21 mouse cellular contexts compared by ENCODE assay signal in genomic region chr13:75775961-75776360, GRCm38 (mm10).
DNase-seq lines count a peak whose midpoint lies in the region; ATAC-seq and TF ChIP-seq lines count a peak whose summit lies in the region.
"Had no signal": no experiment of that assay in that cellular context is flagged by ENCODE, and none has a peak within 500 bp of the region (broad histone marks: within the 10 kb centered on the region; RNA-seq: fewer than 3 reads in every experiment).

No protein-coding gene starts in this region.

- no peaks in the 10 kb centered on the region for H3K9me3 ChIP-seq in embryonic facial prominence, embryonic 14.5 days (ENCODE audit: control insufficient read depth, low read length)
- no peaks in the 10 kb centered on the region for H3K9me3 ChIP-seq in embryonic facial prominence, embryonic 10.5 days
- H3K9me3 ChIP-seq in hindbrain, embryonic 11.5 days (ENCODE audit: control insufficient read depth, low read length), result no peaks in the 10 kb centered on the region
- H3K9me3 ChIP-seq in hindbrain, embryonic 10.5 days, result no peaks in the 10 kb centered on the region
- H3K9me3 ChIP-seq in midbrain, embryonic 12.5 days, result no peaks in the 10 kb centered on the region
- H3K9me3 ChIP-seq in midbrain, postnatal 0 days (ENCODE audit: low read length), result no peaks in the 10 kb centered on the region
- H3K9me3 ChIP-seq: embryonic facial prominence, embryonic 12.5 days; forebrain, embryonic 13.5 days; forebrain, embryonic 15.5 days had no signal

- no peak overlapping the region for H3K9ac ChIP-seq in embryonic facial prominence, embryonic 14.5 days (ENCODE audit: low read depth, low read length)
- H3K9ac ChIP-seq in hindbrain, embryonic 11.5 days (ENCODE audit: low read depth, low read length), result no peak overlapping the region
- no peak overlapping the region for H3K9ac ChIP-seq in midbrain, embryonic 12.5 days (replicated peaks)
- no peak overlapping the region for H3K9ac ChIP-seq in midbrain, postnatal 0 days (replicated peaks; ENCODE audit: low read length, poor library complexity, severe bottlenecking)
- H3K9ac ChIP-seq: embryonic facial prominence, embryonic 12.5 days; forebrain, embryonic 13.5 days; forebrain, embryonic 15.5 days; forebrain, postnatal 0 days had no signal

- ATAC-seq in embryonic facial prominence, embryonic 14.5 days (ENCODE audit: low read depth), result peak; percentile 89
- peak; percentile 63; the same call in 1 of the 2 replicates for ATAC-seq in hindbrain, embryonic 11.5 days (ENCODE audit: low FRiP score)
- ATAC-seq in midbrain, embryonic 12.5 days (ENCODE audit: low FRiP score, low read depth), result peak; percentile 54; the same call in 1 of the 2 replicates
- no peak for ATAC-seq in midbrain, postnatal 0 days (ENCODE audit: low FRiP score)
- ATAC-seq: forebrain, embryonic 13.5 days; forebrain, embryonic 15.5 days; forebrain, postnatal 0 days had no signal

- no peaks in the 10 kb centered on the region for H3K27me3 ChIP-seq in embryonic facial prominence, embryonic 14.5 days (replicated peaks; ENCODE audit: control insufficient read depth, insufficient read depth, low read length)
- H3K27me3 ChIP-seq in embryonic facial prominence, embryonic 10.5 days (replicated peaks; ENCODE audit: low read depth, poor library complexity, severe bottlenecking), result no peaks in the 10 kb centered on the region
- H3K27me3 ChIP-seq in hindbrain, embryonic 11.5 days (ENCODE audit: control insufficient read depth, insufficient read depth, low read length), result no peaks in the 10 kb centered on the region
- H3K27me3 ChIP-seq in hindbrain, embryonic 10.5 days (ENCODE audit: insufficient read depth, poor library complexity, severe bottlenecking), result no peaks in the 10 kb centered on the region
- no peaks in the 10 kb centered on the region for H3K27me3 ChIP-seq in midbrain, embryonic 12.5 days
- H3K27me3 ChIP-seq in midbrain, postnatal 0 days (ENCODE audit: insufficient read depth, low read length), result no peaks in the 10 kb centered on the region
- H3K27me3 ChIP-seq: embryonic facial prominence, embryonic 12.5 days; forebrain, embryonic 13.5 days; forebrain, embryonic 15.5 days had no signal

- no peaks in the 10 kb centered on the region for H3K36me3 ChIP-seq in embryonic facial prominence, embryonic 14.5 days (ENCODE audit: control insufficient read depth, insufficient read depth, low read length)
- H3K36me3 ChIP-seq in embryonic facial prominence, embryonic 10.5 days (replicated peaks), result no peaks in the 10 kb centered on the region
- H3K36me3 ChIP-seq in hindbrain, embryonic 11.5 days (ENCODE audit: control insufficient read depth, insufficient read depth, low read length), result no peaks in the 10 kb centered on the region
- H3K36me3 ChIP-seq in hindbrain, embryonic 10.5 days, result 0 out of 2 replicates have a peak, but pooled peaks cover 6% of the 10 kb centered on the region
- H3K36me3 ChIP-seq in midbrain, embryonic 12.5 days, result no peaks in the 10 kb centered on the region
- H3K36me3 ChIP-seq in midbrain, postnatal 0 days (ENCODE audit: insufficient read depth, low read length), result no peaks in the 10 kb centered on the region
- H3K36me3 ChIP-seq: embryonic facial prominence, embryonic 12.5 days; forebrain, embryonic 15.5 days had no signal

- H3K4me1 ChIP-seq in embryonic facial prominence, embryonic 14.5 days (ENCODE audit: control insufficient read depth, insufficient read depth, low read length), result no peaks in the 10 kb centered on the region
- no peaks in the 10 kb centered on the region for H3K4me1 ChIP-seq in embryonic facial prominence, embryonic 10.5 days
- H3K4me1 ChIP-seq in hindbrain, embryonic 11.5 days (replicated peaks; ENCODE audit: control insufficient read depth, insufficient read depth, low read length), result no peaks in the 10 kb centered on the region
- no peaks in the 10 kb centered on the region; the same call in 1 of the 2 replicates for H3K4me1 ChIP-seq in hindbrain, embryonic 10.5 days (replicated peaks)
- no peaks in the 10 kb centered on the region for H3K4me1 ChIP-seq in midbrain, embryonic 12.5 days
- H3K4me1 ChIP-seq in midbrain, postnatal 0 days (ENCODE audit: insufficient read depth, low read length), result no peaks in the 10 kb centered on the region
- H3K4me1 ChIP-seq: embryonic facial prominence, embryonic 12.5 days; forebrain, embryonic 13.5 days; forebrain, embryonic 15.5 days had no signal

- H3K27ac ChIP-seq in embryonic facial prominence, embryonic 14.5 days (replicated peaks; ENCODE audit: low read depth, low read length), result no peak overlapping the region
- H3K27ac ChIP-seq in embryonic facial prominence, embryonic 10.5 days (replicated peaks), result no peak overlapping the region
- H3K27ac ChIP-seq in hindbrain, embryonic 11.5 days (ENCODE audit: low read depth, low read length), result no peak overlapping the region
- no peak overlapping the region for H3K27ac ChIP-seq in hindbrain, embryonic 10.5 days
- no peak overlapping the region for H3K27ac ChIP-seq in midbrain, embryonic 12.5 days (replicated peaks)
- no peak overlapping the region for H3K27ac ChIP-seq in midbrain, postnatal 0 days (ENCODE audit: low read depth, low read length)
- H3K27ac ChIP-seq: embryonic facial prominence, embryonic 12.5 days; forebrain, embryonic 13.5 days; forebrain, embryonic 15.5 days had no signal

- no peak overlapping the region for H3K4me3 ChIP-seq in embryonic facial prominence, embryonic 14.5 days (ENCODE audit: low read depth, low read length)
- H3K4me3 ChIP-seq in embryonic facial prominence, embryonic 10.5 days, result no peak overlapping the region
- no peak overlapping the region for H3K4me3 ChIP-seq in hindbrain, embryonic 11.5 days (ENCODE audit: low read depth, low read length)
- no peak overlapping the region for H3K4me3 ChIP-seq in hindbrain, embryonic 10.5 days
- no peak overlapping the region for H3K4me3 ChIP-seq in midbrain, embryonic 12.5 days
- no peak overlapping the region for H3K4me3 ChIP-seq in midbrain, postnatal 0 days (ENCODE audit: low read depth, low read length)
- H3K4me3 ChIP-seq: embryonic facial prominence, embryonic 12.5 days; forebrain, embryonic 13.5 days; forebrain, embryonic 15.5 days had no signal

- DNase-seq in embryonic facial prominence, embryonic 14.5 days (ENCODE audit: low spot score), result no peak
- no peak for DNase-seq in embryonic facial prominence, embryonic 10.5 days (ENCODE audit: low spot score)
- DNase-seq in hindbrain, embryonic 11.5 days (ENCODE audit: low spot score), result no peak
- DNase-seq in hindbrain, embryonic 10.5 days (ENCODE audit: low spot score), result no peak
- no peak for DNase-seq in midbrain, postnatal 0 days (ENCODE audit: low spot score)
- DNase-seq in B cell, adult 2 months, result no peak
- DNase-seq: adrenal gland, adult 2 months; adrenal gland, postnatal 10 days; adrenal gland, postnatal 25 days; cerebellum, adult 11 months; cerebellum, adult 18-20 months; cerebellum, adult 8-10 months; cerebellum, adult 9-11 months; cerebellum, postnatal 14 days; cerebellum, postnatal 36 days; embryo, embryonic 11 days; forebrain, postnatal 0 days had no signal

- H3K4me2 ChIP-seq in embryonic facial prominence, embryonic 14.5 days (ENCODE audit: low read depth, low read length), result no peak overlapping the region
- H3K4me2 ChIP-seq in hindbrain, embryonic 11.5 days (replicated peaks; ENCODE audit: low read depth, low read length), result no peak overlapping the region
- H3K4me2 ChIP-seq in midbrain, embryonic 12.5 days (replicated peaks), result no peak overlapping the region
- no peak overlapping the region for H3K4me2 ChIP-seq in midbrain, postnatal 0 days (ENCODE audit: low read depth, low read length, poor library complexity, severe bottlenecking)
- H3K4me2 ChIP-seq: embryonic facial prominence, embryonic 12.5 days; forebrain, embryonic 13.5 days; forebrain, embryonic 15.5 days had no signal

- no peak for TF ChIP-seq CTCF in midbrain, postnatal 0 days (IDR thresholded peaks at IDR 0.05)
